Mouse (Mus musculus) forebrain, postnatal 0 days (tissue): ENCODE measurements around the gene Znrf3. TPM values are rescaled to one million over a fixed set of nuclear protein-coding genes. Genes with fewer than 3 reads are reported as not detected.

Source experiments
- ATAC-seq: fragments of 200-750 bp; cut with Nextera tagmentation; 2 replicates; pipeline ENCODE4 v1.8.0; 2017; ENCODE audit warnings: mild to moderate bottlenecking, moderate library complexity
- DNase-seq: peaks from one replicate; pipeline ENCODE4 v3.0.0-alpha.2; 2015
- H3K27ac ChIP-seq: fragments of 300-500 bp; sonication (generic); 2 replicates; pipeline ENCODE4 v1.5.1; 2014; ENCODE audit warnings: low read depth, mild to moderate bottlenecking, antibody characterized with exemption, low read length, moderate library complexity, mixed read lengths
- H3K27me3 ChIP-seq: fragments of 300-500 bp; sonication (generic); 2 replicates; pipeline ENCODE4 v1.6.1; 2014; ENCODE audit warnings: mild to moderate bottlenecking, low read length, mixed read lengths; ENCODE audit not compliant: insufficient read depth
- H3K36me3 ChIP-seq: fragments of 300-500 bp; sonication (generic); 2 replicates; pipeline ENCODE4 v1.6.1; 2014; ENCODE audit warnings: mild to moderate bottlenecking, moderate library complexity; ENCODE audit not compliant: insufficient read depth
- H3K4me1 ChIP-seq: fragments of 300-500 bp; sonication (generic); 2 replicates; pipeline ENCODE4 v1.6.1; 2014; ENCODE audit warnings: antibody characterized with exemption; ENCODE audit not compliant: insufficient read depth
- H3K4me2 ChIP-seq: fragments of 300-500 bp; sonication (generic); 2 replicates; pipeline ENCODE4 v1.6.1; 2014; ENCODE audit warnings: low read depth, mild to moderate bottlenecking, moderate library complexity
- H3K4me3 ChIP-seq: fragments of 300-500 bp; sonication (generic); 2 replicates; pipeline ENCODE4 v1.5.1; 2014; ENCODE audit warnings: low read depth, low read length, mixed read lengths
- H3K9ac ChIP-seq: fragments of 300-500 bp; sonication (generic); 2 replicates; pipeline ENCODE4 v1.6.1; 2014; ENCODE audit warnings: mild to moderate bottlenecking
- H3K9me3 ChIP-seq: fragments of 300-500 bp; sonication (generic); 2 replicates; pipeline ENCODE4 v1.6.1; 2016; ENCODE audit warnings: low read length
- CTCF ChIP-seq: sonication (generic); IDR thresholded peaks from 2 replicates; pipeline ENCODE4 v1.5.1; 2016; ENCODE audit warnings: antibody characterized with exemption, control low read depth, low read depth
- WGBS: fragments of 180-500 bp; shearing (Covaris S2); extraction: QIAGEN DNeasy Blood & Tissue Kit; methylation state at CpG from one replicate; pipeline ENCODE4 v1.1.7; 2014; 5-methylcytosine and 5-hydroxymethylcytosine counted together
- polyA plus RNA-seq: library from polyadenylated mRNA; unstranded; fragments of >200 nt; fragmentation: Nextera tagmentation; extraction: Ambion mirVana; gene quantifications from 2 replicates; pipeline ENCODE4 v1.2.1, GENCODE M21; 2015
- total RNA-seq: library from RNA; depleted of rRNA; stranded (reverse); fragments of >200 nt; gene quantifications from 2 replicates; pipeline ENCODE4 v1.2.3, GENCODE M21; 2014

Gene Znrf3
- total and polyA plus RNA-seq, 2 experiments from 2014 or later = 8.3 to 9.1 TPM

DNA sequence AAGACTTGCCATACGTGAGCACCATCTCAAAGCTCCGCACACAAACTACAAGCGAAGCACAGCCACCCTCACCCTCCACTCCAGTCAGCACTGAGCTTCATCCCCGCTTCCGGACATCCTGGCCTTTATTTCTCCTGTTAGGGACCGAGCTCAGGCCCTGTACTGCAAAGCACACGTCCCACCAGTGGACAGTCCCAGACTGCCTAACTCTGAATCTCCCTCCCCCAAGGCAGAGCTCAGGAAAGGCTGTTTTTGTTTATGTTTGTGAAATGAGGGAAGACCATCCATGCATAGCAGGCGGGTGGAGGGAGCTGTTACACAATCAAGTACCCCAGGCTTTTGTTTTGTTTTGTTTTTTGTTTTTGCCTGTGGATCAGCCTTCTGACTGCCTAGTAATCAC lies 191.9 kb downstream of the Znrf3 start:
- no peak for TF ChIP-seq CTCF
- Histone ChIP-seq H3K4me2 (no peak overlapping the region), H3K4me1 (0 out of 2 replicates have a peak, but pooled peaks cover 8% of the 10 kb centered on the region), H3K27ac (no peak overlapping the region), H3K27me3 (no peaks in the 10 kb centered on the region), H3K36me3 (no peaks in the 10 kb centered on the region), H3K4me3 (no peak overlapping the region), H3K9ac (no peak overlapping the region), H3K9me3 (no peaks in the 10 kb centered on the region)
- 84% methylated on average over 8 of the region's 8 CpGs for WGBS
- no peak for DNase-seq
- no peak for ATAC-seq

DNA sequence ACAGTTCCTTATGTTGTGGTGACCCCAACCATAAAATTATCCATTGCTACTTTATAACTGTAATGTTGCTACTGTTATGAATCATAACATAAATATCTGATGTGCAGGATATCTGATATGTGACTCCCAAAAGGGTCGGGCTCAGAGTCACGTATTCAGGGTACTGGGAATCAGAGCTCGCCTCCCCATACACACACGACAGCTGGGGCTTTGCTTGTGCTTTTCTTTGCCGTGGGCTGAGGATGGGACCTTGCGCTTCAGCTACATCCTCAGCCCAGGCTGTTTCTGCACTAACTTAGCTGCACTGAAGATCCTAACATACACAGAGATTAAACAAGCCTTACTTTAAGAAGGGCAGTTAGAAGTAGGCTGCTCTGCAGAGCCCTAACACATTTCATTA lies 193.5 kb downstream of the Znrf3 start:
- no peak overlapping the region for H3K4me2 ChIP-seq
- H3K9ac ChIP-seq = no peak overlapping the region
- ATAC-seq = no peak
- no peaks in the 10 kb centered on the region for H3K27me3 ChIP-seq
- H3K9me3 ChIP-seq = no peaks in the 10 kb centered on the region
- H3K4me3 ChIP-seq = no peak overlapping the region
- H3K27ac ChIP-seq = no peak overlapping the region
- DNase-seq = no peak
- WGBS = 72% methylated on average over 6 of the region's 6 CpGs
- H3K36me3 ChIP-seq = no peaks in the 10 kb centered on the region
- no peak for TF ChIP-seq CTCF
- no peaks in the 10 kb centered on the region for H3K4me1 ChIP-seq

DNA sequence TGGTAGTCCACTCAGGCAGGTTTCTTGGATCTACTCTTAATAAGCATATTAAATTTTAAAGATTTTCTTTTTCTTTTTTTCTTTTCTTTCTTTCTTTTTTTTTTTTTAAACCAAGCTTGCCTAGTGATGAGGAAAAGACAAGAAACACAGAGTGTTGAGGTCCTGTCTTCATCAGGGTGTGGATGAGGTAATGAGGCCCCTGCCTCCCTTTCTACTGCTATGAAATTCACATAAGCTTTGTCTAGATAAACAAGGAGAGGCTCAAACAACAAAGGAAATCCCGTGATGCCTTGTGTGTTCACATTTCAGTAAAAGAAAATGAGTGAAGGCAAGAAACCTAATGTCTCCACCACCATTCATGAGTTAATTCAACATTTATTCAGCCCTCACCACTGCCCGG lies 196.4 kb downstream of the Znrf3 start:
- Histone ChIP-seq H3K27ac (no peak overlapping the region), H3K36me3 (no peaks in the 10 kb centered on the region), H3K27me3 (no peaks in the 10 kb centered on the region), H3K9ac (no peak overlapping the region), H3K4me2 (no peak overlapping the region), H3K9me3 (no peaks in the 10 kb centered on the region), H3K4me3 (no peak overlapping the region), H3K4me1 (peaks cover 13% of the 10 kb centered on the region)
- 11% methylated on average over 2 of the region's 2 CpGs for WGBS
- TF ChIP-seq CTCF = no peak
- DNase-seq = no peak
- ATAC-seq = no peak

DNA sequence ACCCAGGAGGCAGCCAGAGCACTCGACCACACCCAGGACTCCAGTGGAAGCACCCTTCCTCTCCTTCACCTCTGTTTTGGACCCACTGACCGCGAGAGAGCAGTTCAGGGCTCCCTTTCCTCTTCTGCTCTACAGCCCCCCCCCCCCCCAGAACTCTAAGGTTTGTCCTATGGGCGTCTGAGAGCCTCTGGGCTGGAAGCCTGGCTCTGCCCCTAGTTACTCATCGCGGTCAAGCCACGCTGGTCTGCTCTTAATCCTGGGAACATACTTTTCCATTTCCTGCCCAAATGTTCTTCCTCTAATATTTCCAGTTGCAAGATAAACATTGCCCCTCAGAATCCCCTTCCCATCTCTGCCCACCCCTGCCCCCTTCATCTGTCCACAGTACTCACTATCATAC lies 199.2 kb downstream of the Znrf3 start:
- DNase-seq (no peak), ATAC-seq (no peak)
- H3K4me2 ChIP-seq = no peak overlapping the region
- H3K4me3 ChIP-seq = no peak overlapping the region
- WGBS = 92% methylated on average over 7 of the region's 7 CpGs
- no peak overlapping the region for H3K9ac ChIP-seq
- no peak for TF ChIP-seq CTCF
- H3K27ac ChIP-seq = no peak overlapping the region
- no peaks in the 10 kb centered on the region for H3K9me3 ChIP-seq
- no peaks in the 10 kb centered on the region for H3K27me3 ChIP-seq
- no peaks in the 10 kb centered on the region for H3K36me3 ChIP-seq
- peaks cover 13% of the 10 kb centered on the region for H3K4me1 ChIP-seq

DNA sequence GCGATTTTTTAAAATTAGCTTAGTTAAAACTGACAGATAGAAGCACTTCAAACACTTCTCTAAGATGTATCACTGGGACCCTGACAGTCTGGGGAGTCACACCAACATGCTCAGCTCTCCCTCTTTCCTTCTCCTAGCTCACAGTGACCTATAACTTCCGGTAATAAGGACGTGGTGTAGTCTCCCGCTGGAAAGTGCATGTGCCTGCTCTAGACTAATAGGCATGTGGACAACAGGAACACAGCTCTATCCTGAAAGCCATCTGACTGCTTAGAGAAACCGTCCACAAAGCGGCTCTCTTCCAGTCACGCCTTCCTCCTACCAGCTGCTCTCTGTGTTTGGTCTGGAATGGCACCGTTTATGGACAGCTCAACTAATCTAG lies 199.9 kb downstream of the Znrf3 start:
- DNase-seq (peak; percentile 44), ATAC-seq (peak; percentile 63)
- H3K4me3 ChIP-seq = no peak overlapping the region
- no peak overlapping the region for H3K9ac ChIP-seq
- 45% methylated on average over 8 of the region's 8 CpGs for WGBS
- no peak for TF ChIP-seq CTCF
- H3K4me2 ChIP-seq = peak overlapping the region; percentile 23; the same call in 1 of the 2 replicates
- H3K27me3 ChIP-seq = no peaks in the 10 kb centered on the region
- no peaks in the 10 kb centered on the region for H3K9me3 ChIP-seq
- H3K36me3 ChIP-seq = no peaks in the 10 kb centered on the region
- peaks cover 13% of the 10 kb centered on the region for H3K4me1 ChIP-seq
- H3K27ac ChIP-seq = peak overlapping the region; percentile 69

DNA sequence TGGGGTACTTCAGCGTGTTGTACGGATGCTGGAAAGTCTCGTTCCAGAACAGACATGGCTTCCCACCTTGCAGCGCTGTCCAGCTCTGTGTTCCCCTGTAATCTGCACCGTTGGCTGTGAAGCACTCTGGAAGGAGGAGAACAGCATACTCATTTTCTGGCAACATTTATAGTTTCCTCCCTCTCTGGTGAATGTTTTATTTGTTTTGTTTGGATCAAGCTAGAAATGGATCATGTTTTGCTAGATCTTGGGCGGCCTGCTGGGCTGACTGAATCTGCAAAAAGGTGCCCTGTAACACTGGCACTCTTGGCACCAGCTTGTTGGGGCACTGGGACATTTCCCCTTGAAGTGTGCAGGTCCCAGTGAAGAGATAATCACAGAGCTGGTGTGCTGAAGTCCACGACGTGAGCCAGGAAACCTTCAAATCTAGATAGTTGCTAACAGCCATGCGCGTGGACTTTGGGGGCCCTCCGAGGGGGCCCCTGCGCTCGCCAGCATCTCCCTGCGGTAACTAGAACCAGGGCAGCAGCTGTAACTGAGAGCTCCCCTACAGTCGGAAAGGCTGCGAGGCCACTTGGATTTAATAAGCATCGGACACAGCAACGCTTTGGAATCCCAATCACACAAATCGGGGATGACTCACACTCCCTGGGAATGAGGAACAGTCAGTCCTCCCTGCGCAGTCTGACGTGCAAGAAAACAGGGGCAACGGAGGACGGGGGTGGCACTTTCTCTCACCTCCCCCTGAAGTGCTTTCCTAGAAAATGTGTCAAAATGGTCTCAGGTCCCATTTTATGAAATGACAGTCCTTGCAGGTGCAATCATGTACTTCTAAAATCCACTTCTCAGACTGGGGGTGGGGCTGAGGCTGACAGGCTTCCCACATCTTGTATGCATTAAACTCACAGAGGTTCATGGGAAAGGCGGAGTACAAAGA lies 200.6 kb downstream of the Znrf3 start:
- Histone ChIP-seq H3K9me3 (no peaks in the 10 kb centered on the region), H3K27ac (peak overlapping the region; percentile 69), H3K4me3 (no peak overlapping the region), H3K9ac (no peak overlapping the region), H3K4me1 (peaks cover 13% of the 10 kb centered on the region), H3K27me3 (no peaks in the 10 kb centered on the region), H3K36me3 (no peaks in the 10 kb centered on the region), H3K4me2 (peak overlapping the region; percentile 23; the same call in 1 of the 2 replicates)
- TF ChIP-seq CTCF = 0 out of 2 replicates have a peak, but pooled peaks have one; percentile 12
- peak; percentile 69 for ATAC-seq
- DNase-seq = peak; percentile 43
- WGBS = 52% methylated on average over 24 of the region's 24 CpGs

DNA sequence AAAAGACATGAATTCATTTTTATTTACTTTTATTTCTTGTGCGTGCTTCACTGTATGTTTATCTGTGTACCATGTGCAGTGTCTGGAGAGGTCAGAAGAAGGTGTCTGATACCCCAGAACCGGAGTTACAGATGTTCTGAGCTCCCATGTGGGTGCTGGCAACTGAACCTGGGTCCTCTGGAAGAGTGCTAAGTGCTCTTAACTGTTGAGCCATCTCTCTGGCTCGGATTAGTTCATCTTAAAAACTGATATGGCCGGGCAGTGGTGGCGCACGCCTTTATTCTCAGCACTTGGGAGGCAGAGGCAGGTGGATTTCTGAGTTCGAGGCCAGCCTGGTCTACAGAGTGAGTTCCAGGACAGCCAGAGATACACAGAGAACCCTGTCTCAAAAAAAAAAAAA lies 201.4 kb downstream of the Znrf3 start:
- Histone ChIP-seq H3K36me3 (no peaks in the 10 kb centered on the region), H3K4me1 (peaks cover 13% of the 10 kb centered on the region), H3K27me3 (no peaks in the 10 kb centered on the region), H3K4me2 (no peak overlapping the region), H3K27ac (no peak overlapping the region), H3K9ac (no peak overlapping the region), H3K9me3 (no peaks in the 10 kb centered on the region), H3K4me3 (no peak overlapping the region)
- ATAC-seq (no peak), DNase-seq (no peak)
- TF ChIP-seq CTCF = no peak
- 96% methylated on average over 7 of the region's 7 CpGs for WGBS
